Mouse (Mus musculus): ENCODE measurements at regions not wholly inside any gene's neighbourhood (a gene's known extent, or its start where the extent isn't known, plus 50 kb on each side); places are given as distances from the start of the nearest gene placed in this dataset.
A peak's percentile ranks its signal among the peaks of the same experiment; 100 is the strongest.
"Not testable (repeated sequence)": the region's sequence is repeated elsewhere in the genome, so short reads cannot be mapped to it uniquely, and the experiment has no call there.

DNA sequence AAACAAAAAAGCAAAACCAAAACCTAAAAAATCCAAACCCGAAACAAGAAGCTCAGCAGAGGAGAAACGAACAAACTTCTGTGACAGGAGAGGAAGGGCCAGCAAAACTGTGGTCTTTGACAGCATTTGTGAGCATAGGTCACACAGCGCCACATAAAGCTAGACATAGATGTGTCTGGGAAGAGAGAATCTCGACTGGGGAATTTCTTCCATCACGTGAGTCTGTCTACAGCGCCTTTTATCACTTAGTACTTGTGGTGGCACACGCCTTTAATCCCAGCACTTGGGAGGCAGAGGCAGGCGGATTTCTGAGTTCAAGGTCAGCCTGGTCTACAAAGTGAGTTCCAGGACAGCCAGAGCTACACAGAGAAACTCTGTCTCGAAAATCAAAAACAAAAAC is 250.2 kb upstream of the Tgfbr2 start:
- DNase-seq: not testable (repeated sequence)

- no peak for DNase-seq
Measured at GRCm38 (mm10) chr9:116415021-116415420, 239.9 kb upstream of the Tgfbr2 start.

DNA sequence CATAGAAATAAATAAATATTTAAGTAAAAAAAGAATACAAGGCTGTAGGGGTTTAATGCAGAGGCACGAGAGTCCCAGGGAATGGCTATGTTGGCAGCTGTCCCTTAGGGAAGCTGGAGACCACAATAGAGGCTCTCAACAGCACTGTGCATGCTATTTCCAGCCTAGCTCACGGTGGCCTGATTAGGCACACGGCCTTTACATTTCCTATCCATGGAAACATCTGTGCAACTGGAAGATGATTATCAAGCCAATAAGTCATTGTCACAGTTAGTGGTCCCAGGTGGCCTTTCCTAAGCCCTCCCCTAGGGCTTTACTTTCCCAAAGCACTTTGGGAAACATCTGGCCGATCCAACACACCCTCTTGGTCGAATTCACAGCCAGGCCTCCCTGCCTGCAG is 235.9 kb upstream of the Tgfbr2 start:
- DNase-seq: no peak

- no peak for DNase-seq
Measured at GRCm38 (mm10) chr9:116410461-116410860, 235.3 kb upstream of the Tgfbr2 start.

DNA sequence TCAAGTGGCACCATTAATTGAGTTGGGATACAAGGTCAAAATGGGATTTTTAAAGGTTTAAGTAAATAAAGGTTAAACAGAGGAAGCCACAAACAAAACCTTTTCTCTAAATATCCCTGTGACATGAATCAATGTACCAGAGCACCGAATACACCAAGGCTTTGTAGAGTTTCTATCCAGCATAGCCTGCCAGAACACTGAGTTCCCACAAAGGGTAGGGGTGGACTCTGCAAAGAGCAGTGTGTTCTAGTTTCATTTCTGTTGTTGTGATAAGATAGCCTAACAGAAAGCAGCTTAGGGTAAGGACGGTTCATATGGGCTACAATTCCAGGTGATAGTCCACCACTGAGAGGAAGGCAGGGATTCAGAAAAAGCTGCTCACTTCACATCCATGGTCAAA is 233.0 kb upstream of the Tgfbr2 start:
- no peak for DNase-seq

DNA sequence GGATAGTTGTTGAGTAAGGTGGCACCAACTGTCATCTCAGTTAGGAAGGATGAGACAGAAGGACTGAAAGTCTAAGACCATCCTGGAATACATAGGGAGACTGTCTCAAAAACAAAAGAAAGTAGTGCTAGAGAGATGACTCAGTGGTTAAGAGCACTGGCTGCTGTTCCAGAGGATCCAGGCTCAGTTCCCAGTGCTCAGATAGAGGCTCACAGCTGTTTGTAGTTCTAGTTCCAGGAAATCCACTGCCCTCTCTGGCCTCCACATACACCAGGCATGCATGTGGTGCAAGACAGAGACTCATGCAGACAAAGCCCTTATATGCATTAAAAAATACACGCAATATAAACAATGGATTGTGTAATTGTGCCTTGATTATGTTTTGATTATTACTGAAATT is 229.9 kb upstream of the Tgfbr2 start:
- no peak for DNase-seq

GRCm38 (mm10) chr9:116401821-116402220 is 226.7 kb upstream of the Tgfbr2 start:
- no peak for DNase-seq

GRCm38 (mm10) chr9:116400270-116400669 is 225.1 kb upstream of the Tgfbr2 start:
- no peak for DNase-seq

GRCm38 (mm10) chr9:116399296-116399695 is 224.1 kb upstream of the Tgfbr2 start:
- no peak for DNase-seq

DNA sequence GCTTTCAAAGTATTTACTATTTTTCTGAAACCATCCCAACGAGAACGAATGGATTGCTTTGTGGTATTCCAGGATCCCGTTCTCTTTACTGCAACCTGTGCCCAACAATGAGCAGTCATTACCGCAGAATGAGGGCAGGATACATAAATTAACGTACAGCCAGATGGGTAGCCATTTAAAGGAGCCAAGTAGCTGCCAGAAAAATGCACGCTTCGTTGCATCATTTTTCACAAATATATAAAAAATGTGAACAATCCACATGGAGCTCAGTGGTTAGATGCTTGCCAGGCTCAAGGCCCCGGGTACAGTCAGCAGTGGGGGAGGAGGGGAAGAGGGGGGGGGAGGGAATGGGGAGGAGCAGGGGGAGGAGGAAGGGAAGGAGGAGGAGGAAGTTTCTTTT is 217.1 kb upstream of the Tgfbr2 start:
- no peak for DNase-seq

DNA sequence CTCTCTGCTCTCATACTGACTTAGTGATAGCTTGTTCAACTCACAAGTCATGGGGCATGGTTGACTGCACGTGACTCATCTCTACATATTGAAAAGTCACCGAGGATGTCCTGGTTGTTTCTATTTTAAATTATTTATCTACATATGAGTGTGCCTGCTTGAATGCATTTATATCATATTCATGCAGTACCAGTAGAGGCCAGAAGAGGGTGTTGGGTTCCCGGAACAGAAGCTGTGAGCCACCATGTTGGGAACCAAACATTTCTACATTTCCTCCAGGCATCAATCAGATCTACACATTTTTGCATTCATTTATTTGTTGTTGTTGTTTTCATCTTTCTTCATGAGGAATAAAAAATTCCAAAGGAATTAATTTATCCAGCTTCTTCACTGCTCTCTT is 214.6 kb upstream of the Tgfbr2 start:
- no peak for DNase-seq

- DNase-seq: no peak
Measured at GRCm38 (mm10) chr9:116388863-116389262, 213.7 kb upstream of the Tgfbr2 start.

DNA sequence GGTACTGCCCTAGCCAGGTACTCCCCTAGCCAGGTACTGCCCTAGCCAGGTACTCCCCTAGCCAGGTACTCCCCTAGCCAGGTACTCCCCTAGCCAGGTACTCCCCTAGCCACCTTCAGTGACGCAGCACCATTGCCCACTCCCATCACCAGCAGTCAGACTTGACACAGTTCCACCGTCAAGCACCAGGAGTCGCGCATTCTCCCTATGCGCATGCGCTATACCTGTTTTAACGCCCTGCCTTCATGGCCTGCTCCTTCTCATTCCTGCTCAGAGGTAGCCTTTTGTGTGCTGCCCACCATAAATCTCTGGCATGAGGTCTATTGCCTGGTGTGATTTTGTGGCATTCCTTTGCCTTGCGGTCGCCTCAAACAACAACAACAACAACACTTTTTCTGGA is 212.9 kb upstream of the Tgfbr2 start:
- no peak for DNase-seq

DNA sequence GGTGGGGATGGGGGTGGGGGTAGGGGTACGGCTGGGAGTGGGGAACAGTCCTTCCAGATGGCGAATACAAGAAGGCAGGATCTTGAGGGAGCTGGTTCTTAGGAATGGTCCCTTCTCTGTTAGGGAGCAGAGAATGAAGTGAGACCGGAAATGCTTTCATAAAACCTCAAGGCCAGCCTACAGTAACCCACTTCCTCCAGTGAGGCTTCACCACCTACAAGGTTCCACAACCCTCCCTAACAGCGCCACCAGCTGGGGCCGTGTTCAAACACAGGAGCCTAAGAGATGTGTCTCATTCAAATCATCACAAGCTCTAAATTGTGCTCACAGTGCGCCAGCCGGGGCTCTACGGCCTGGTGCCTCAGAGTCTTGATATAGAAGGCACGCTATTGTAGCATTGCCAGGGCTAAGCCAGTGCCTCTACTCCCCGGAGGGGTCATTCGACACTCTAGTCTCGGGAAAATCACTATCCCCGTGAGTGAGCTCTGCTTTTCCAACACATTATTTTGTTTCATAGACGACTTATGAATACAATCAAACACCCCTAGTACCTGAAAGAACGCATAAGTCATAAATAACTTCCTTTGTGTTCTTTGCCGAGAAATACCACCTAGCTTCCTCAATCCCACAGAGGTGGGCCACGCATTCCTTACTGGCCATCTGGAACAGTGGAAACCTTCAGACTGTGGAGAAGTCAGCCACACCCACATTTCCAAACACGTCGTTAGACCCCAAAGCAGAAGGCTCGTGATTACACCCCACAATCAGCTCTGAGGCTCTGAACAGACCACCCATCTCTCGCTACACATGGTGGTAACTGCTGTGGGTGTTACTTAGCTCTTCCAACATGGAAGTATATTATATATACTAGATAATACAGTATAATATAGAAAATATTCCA is 209.3 kb upstream of the Tgfbr2 start:
- peak; percentile 12 to 19 for DNase-seq

- no peak for DNase-seq
Measured at GRCm38 (mm10) chr9:116383411-116384101, 208.4 kb upstream of the Tgfbr2 start.

GRCm38 (mm10) chr9:116377706-116378105 is 202.5 kb upstream of the Tgfbr2 start:
- no peak for DNase-seq

- DNase-seq: peak; percentile 8 to 13
Measured at GRCm38 (mm10) chr9:116375658-116376357, 200.6 kb upstream of the Tgfbr2 start.

DNA sequence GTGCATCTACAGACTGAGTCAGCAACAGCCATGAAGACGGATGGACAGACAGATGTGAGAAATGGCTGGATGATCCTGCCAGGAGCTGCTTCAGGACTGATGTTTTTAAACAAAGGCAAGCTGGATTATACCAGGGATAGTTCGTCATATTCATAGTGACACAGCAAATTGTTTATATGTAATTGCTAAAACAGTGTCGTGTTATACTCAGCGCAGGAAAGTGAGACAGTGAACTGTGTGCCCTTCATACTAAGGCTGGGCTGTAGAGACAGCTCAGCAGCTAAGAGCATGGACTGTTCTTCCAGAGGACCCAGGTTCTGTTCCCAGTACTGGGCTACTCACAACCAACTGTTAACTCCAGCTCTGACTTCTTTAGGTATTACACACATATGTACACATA is 199.2 kb upstream of the Tgfbr2 start:
- no peak for DNase-seq

DNA sequence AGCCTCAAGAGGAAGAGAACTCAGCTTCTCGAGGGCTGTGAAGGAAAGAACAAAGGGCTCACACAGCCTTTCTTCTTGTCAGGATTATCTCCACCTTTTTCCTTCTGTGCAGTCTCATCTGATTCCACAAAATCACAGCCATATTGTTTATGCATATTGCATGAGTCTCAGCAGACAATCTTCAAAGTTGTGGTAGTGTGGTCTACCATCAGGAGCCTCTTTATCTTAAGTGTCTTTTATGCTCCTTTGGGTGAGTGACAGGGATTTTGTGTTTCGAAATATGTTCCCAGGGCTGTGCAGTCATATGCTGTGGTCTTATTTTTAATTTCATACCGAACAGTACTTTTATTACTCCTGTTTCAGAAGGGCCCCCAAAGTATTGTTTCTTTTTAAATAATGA is 198.2 kb upstream of the Tgfbr2 start:
- DNase-seq: no peak

- DNase-seq: no peak
Measured at GRCm38 (mm10) chr9:116369059-116369718, 194.0 kb upstream of the Tgfbr2 start.

GRCm38 (mm10) chr9:116366713-116367112 is 191.6 kb upstream of the Tgfbr2 start:
- DNase-seq: no peak

- DNase-seq: no peak
Measured at GRCm38 (mm10) chr9:116366193-116366592, 191.0 kb upstream of the Tgfbr2 start.

- DNase-seq: no peak
Measured at GRCm38 (mm10) chr9:116365701-116366100, 190.5 kb upstream of the Tgfbr2 start.
